In the genomic region with DNA sequence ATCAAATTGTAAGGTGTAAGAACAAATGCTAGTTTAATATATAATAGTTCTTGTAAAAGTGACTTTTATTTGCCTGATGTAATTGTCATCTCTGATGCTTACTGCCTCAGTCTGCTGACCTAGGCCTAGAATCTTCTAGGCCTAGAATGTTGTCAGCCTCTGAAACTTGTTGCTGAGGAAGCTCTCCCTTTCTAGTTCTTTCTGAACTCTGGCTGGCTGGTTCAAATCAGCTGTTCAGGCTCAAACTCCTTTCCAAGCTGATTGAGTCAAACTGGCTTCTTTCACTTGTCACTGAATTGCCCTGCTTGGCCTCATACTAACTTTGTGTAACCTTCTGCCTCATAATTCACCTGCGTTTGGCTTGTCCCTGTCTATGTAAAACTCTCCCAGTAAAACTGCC, we compare ENCODE assay signal across 29 mouse cellular contexts.
"Had no signal": no experiment of that assay in that cellular context is flagged by ENCODE, and none has a peak within 500 bp of the region (broad histone marks: within the 10 kb centered on the region; RNA-seq: fewer than 3 reads in every experiment).

No protein-coding gene starts in this region.

- H3K9me3 ChIP-seq: limb, embryonic 10.5 days; limb, embryonic 12.5 days; limb, embryonic 13.5 days; limb, embryonic 15.5 days; liver, embryonic 12.5 days; liver, embryonic 13.5 days; liver, embryonic 15.5 days; lung, embryonic 15.5 days; megakaryocyte, embryonic 14.5 days; midbrain, embryonic 12.5 days; midbrain, embryonic 13.5 days; midbrain, embryonic 15.5 days had no signal

- H3K9ac ChIP-seq: limb, embryonic 12.5 days; limb, embryonic 13.5 days; limb, embryonic 15.5 days; liver, embryonic 12.5 days; liver, embryonic 13.5 days; liver, embryonic 14.5 days; liver, embryonic 15.5 days; liver, postnatal 0 days; lung, embryonic 14.5 days; lung, embryonic 15.5 days; midbrain, embryonic 12.5 days; midbrain, embryonic 13.5 days; midbrain, embryonic 15.5 days had no signal

- H3K4me3 ChIP-seq: left cerebral cortex, adult 2 months; limb, embryonic 10.5 days; limb, embryonic 12.5 days; limb, embryonic 13.5 days; limb, embryonic 15.5 days; liver, embryonic 12.5 days; liver, embryonic 13.5 days; liver, embryonic 15.5 days; lung, embryonic 15.5 days; megakaryocyte, embryonic 14.5 days; midbrain, embryonic 10.5 days; midbrain, embryonic 12.5 days; midbrain, embryonic 13.5 days; midbrain, embryonic 15.5 days; myocyte had no signal

- H3K4me1 ChIP-seq: limb, embryonic 10.5 days; limb, embryonic 12.5 days had no signal

- H3K27me3 ChIP-seq: limb, embryonic 12.5 days; limb, embryonic 13.5 days; limb, embryonic 15.5 days; liver, embryonic 12.5 days; liver, embryonic 13.5 days; liver, embryonic 15.5 days; lung, embryonic 15.5 days; megakaryocyte, embryonic 14.5 days; midbrain, embryonic 12.5 days; midbrain, embryonic 13.5 days; midbrain, embryonic 15.5 days had no signal

- H3K36me3 ChIP-seq: midbrain, embryonic 15.5 days had no signal

- DNase-seq: left cerebral cortex, postnatal 4 days; liver; liver, embryonic 13.5 days; liver, postnatal 0 days; lung, adult 18-20 months; lung, adult 2 months; lung, embryonic 14.5 days; lung, postnatal 10 days; lung, postnatal 14 days; lung, postnatal 36 days; lung, postnatal 4 days had no signal

- H3K27ac ChIP-seq: left cerebral cortex, adult 2 months; limb, embryonic 10.5 days; limb, embryonic 12.5 days; limb, embryonic 13.5 days; limb, embryonic 15.5 days; liver, embryonic 13.5 days; liver, embryonic 14.5 days; liver, embryonic 15.5 days; lung, embryonic 15.5 days; macrophage; midbrain, embryonic 10.5 days; midbrain, embryonic 12.5 days; midbrain, embryonic 13.5 days; midbrain, embryonic 15.5 days had no signal

- H3K4me2 ChIP-seq: limb, embryonic 12.5 days; limb, embryonic 13.5 days; limb, embryonic 15.5 days; liver, embryonic 12.5 days; liver, embryonic 13.5 days; liver, embryonic 15.5 days; lung, embryonic 14.5 days; lung, embryonic 15.5 days; midbrain, embryonic 12.5 days; midbrain, embryonic 13.5 days; midbrain, embryonic 15.5 days had no signal

- ATAC-seq: liver, embryonic 12.5 days; liver, postnatal 0 days; lung, postnatal 0 days; midbrain, embryonic 13.5 days; midbrain, embryonic 15.5 days; midbrain, embryonic 16.5 days had no signal
